Mouse (Mus musculus) brown adipose tissue, adult 24 weeks (tissue): ENCODE measurements around the gene Wnt11. TPM values are rescaled to one million over a fixed set of nuclear protein-coding genes. Genes with fewer than 3 reads are reported as not detected.

ENCODE experiments used
- H3K27ac ChIP-seq: fragments of 200-500 bp; replicated peaks from 2 replicates; pipeline ENCODE4 v1.5.1; 2012; ENCODE audit warnings: low read depth, mild to moderate bottlenecking, low read length
- H3K4me1 ChIP-seq: fragments of 200-500 bp; 2 replicates; pipeline ENCODE4 v1.6.1; 2012; ENCODE audit warnings: low read length, mixed read lengths; ENCODE audit not compliant: control insufficient read depth, insufficient read depth, insufficient read length
- H3K4me3 ChIP-seq: fragments of 200-500 bp; 2 replicates; pipeline ENCODE4 v1.5.1; 2012; ENCODE audit warnings: low read depth, mild to moderate bottlenecking, low read length, moderate library complexity; ENCODE audit not compliant: insufficient read depth
- polyA plus RNA-seq: library from polyadenylated mRNA; stranded (reverse); fragments of >200 nt; gene quantifications from 2 replicates; pipeline ENCODE4 v1.2.4, GENCODE M21; 2012; ENCODE audit not compliant: missing spikeins, insufficient read depth, insufficient read length

Gene Wnt11
- polyA plus RNA-seq, 1 experiment: 5.5 TPM

DNA sequence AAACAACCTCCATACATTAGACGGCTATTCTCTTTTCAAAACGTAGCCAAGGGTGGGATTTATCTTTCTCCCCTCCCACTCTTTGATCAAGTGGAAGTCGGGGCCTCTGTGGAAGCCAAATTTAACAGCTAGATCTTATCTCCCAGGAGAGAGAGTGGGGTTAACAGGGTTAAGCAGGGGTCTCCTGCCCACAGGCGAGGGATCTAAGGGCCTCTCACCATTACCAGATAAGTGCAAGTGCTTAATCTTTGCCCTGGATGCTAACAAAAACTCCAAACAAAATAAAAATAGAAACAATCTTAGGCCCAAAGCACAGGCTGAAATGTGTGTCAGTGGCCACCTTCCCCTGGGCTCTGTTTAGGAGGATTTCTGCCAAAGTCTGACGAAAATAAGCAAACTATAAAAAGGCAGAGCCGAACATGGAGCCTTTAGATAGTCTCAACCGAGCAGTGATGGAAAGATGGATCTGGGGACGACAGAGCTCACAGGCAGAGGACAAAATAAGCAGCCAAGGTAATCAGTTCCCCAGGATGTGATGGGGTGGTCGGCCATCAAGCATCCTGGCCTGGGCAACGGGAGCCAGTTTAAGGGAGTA, 60.7 kb downstream of the Wnt11 start:
- H3K4me3 ChIP-seq: peak overlapping the region; percentile 21; the same call in 1 of the 2 replicates
- peaks cover 8% of the 10 kb centered on the region for H3K4me1 ChIP-seq
- peak overlapping the region; percentile 97 for H3K27ac ChIP-seq

GRCm38 (mm10) chr7:98897323-98897722, 62.4 kb downstream of the Wnt11 start:
- Histone ChIP-seq H3K4me3 (no peak overlapping the region), H3K27ac (no peak overlapping the region), H3K4me1 (peaks cover 8% of the 10 kb centered on the region)

GRCm38 (mm10) chr7:98899815-98900214, 64.9 kb downstream of the Wnt11 start:
- Histone ChIP-seq H3K4me1 (peaks cover 13% of the 10 kb centered on the region), H3K4me3 (no peak overlapping the region), H3K27ac (no peak overlapping the region)

GRCm38 (mm10) chr7:98901120-98901519, 66.2 kb downstream of the Wnt11 start:
- Histone ChIP-seq H3K4me3 (no peak overlapping the region), H3K27ac (no peak overlapping the region), H3K4me1 (peaks cover 12% of the 10 kb centered on the region)

GRCm38 (mm10) chr7:98903884-98904283, 69.0 kb downstream of the Wnt11 start:
- 0 out of 2 replicates have a peak overlapping the region, but pooled peaks have one; percentile 4 for H3K4me3 ChIP-seq
- H3K27ac ChIP-seq: peak overlapping the region; percentile 88
- peaks cover 16% of the 10 kb centered on the region for H3K4me1 ChIP-seq

Other genes with a start within 250 kb of the Wnt11 start
- gene Emsy, start 178.3 kb upstream of the Wnt11 start, polyA plus RNA-seq: 9.5 and 22.8 TPM in 2 replicates
- gene Thap12, start 132.0 kb upstream of the Wnt11 start, polyA plus RNA-seq: 27.0 and 35.8 TPM in 2 replicates